Mouse (Mus musculus): Measurements from ENCODE around the gene Sae1. TPM values are rescaled to one million over a fixed set of nuclear protein-coding genes. Genes with fewer than 3 reads are reported as not detected.

The Sae1 gene
- polyA plus RNA-seq, 1 experiment = 169 TPM

DNA sequence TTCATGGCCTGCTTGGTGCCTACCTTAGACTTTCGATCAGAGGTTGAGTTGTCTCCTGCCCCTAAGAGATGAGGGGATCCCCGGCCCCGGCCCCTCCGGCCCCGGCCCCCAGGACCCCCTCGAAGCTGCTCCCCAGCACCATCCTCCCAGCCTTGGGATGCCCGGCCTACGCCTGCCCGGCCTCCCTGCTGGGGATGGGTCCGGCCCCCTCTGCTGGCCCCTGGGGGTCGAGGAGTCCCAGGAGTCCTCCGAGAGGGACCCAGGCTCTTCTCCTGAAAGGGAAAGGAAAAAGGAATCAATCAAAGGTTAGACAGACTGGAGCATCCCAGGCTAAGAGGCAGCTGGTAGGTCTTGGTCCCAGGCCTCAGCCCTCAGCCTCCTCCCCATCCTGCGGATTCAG is 105.3 kb downstream of the Sae1 start:
- H3ac ChIP-seq (ENCODE audit: control insufficient read depth, insufficient read length) = no peak overlapping the region
- no peak overlapping the region for H3K4me3 ChIP-seq
- H3K4me2 ChIP-seq (ENCODE audit: low read depth) = no peak overlapping the region
- H3K27me3 ChIP-seq (ENCODE audit: control insufficient read depth, insufficient read depth, insufficient read length) = no peaks in the 10 kb centered on the region
- no peak for TF ChIP-seq USF1 (IDR thresholded peaks at IDR 0.05; ENCODE audit: low read depth)
- no peak for TF ChIP-seq MAX (IDR thresholded peaks at IDR 0.05; ENCODE audit: low read depth)
- TF ChIP-seq POLR2AphosphoS2 (IDR thresholded peaks at IDR 0.05; ENCODE audit: insufficient read length, low read depth) = no peak
- no peak for TF ChIP-seq POLR2A (IDR thresholded peaks at IDR 0.05; ENCODE audit: insufficient read length, low read depth)
- no peak for TF ChIP-seq E2F4 (IDR thresholded peaks at IDR 0.05; ENCODE audit: insufficient read depth)
- no peak for TF ChIP-seq SRF (IDR thresholded peaks at IDR 0.05; ENCODE audit: control insufficient read depth, insufficient read length, low read depth)
- TF ChIP-seq MYOG (IDR thresholded peaks at IDR 0.05; ENCODE audit: control insufficient read depth in 1 of 3, insufficient read depth in 1 of 3, insufficient read length in 2 of 3, low read depth in 2 of 3) = no peak
- no peak for TF ChIP-seq TCF12 (IDR thresholded peaks at IDR 0.05; ENCODE audit: insufficient read depth, poor library complexity, severe bottlenecking)
- no peak for TF ChIP-seq REST (IDR thresholded peaks at IDR 0.05; ENCODE audit: insufficient read depth, insufficient read length)
- no peak for TF ChIP-seq MYOD1 (IDR thresholded peaks at IDR 0.05; ENCODE audit: control insufficient read depth in 1 of 3, insufficient read length in 2 of 3, low read depth in 2 of 3)
- TF ChIP-seq CEBPB (IDR thresholded peaks at IDR 0.05; ENCODE audit: insufficient read depth, poor library complexity, severe bottlenecking) = no peak
- no peak for TF ChIP-seq TCF3 (IDR thresholded peaks at IDR 0.05; ENCODE audit: insufficient read length, low read depth)
- H3K79me2 ChIP-seq (ENCODE audit: control insufficient read depth, insufficient read depth) = peaks cover 13% of the 10 kb centered on the region
- H3K36me3 ChIP-seq (ENCODE audit: control insufficient read depth, insufficient read depth) = peaks cover 14% of the 10 kb centered on the region

DNA sequence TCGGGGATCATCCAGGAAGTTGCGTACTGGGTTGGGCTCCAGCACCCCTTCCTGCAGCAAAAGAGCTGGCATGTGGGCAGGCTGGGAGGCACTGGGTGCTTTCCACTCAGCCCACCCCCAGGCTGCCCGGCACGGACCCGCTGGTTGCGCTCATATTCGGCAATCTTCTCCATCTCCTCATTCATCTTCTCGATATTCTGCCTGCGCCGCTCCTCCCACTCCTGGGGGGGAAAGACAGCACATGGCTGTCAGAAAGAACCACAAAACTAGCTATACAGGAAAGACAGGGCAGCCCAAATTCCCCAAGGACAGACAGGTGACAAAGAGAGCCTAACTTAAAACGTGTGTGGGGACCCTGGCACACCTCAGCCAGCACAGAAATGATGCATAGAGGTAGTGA is 106.9 kb downstream of the Sae1 start:
- Histone ChIP-seq H3K4me3 (no peak overlapping the region), H3K27me3 (ENCODE audit: control insufficient read depth, insufficient read depth, insufficient read length) (no peaks in the 10 kb centered on the region), H3K36me3 (ENCODE audit: control insufficient read depth, insufficient read depth) (peaks cover 19% of the 10 kb centered on the region), H3K4me2 (ENCODE audit: low read depth) (no peak overlapping the region), H3K79me2 (ENCODE audit: control insufficient read depth, insufficient read depth) (peaks cover 13% of the 10 kb centered on the region), H3ac (ENCODE audit: control insufficient read depth, insufficient read length) (no peak overlapping the region)
- TF ChIP-seq USF1 (IDR thresholded peaks at IDR 0.05; ENCODE audit: low read depth) = no peak
- TF ChIP-seq TCF12 (IDR thresholded peaks at IDR 0.05; ENCODE audit: insufficient read depth, poor library complexity, severe bottlenecking) = no peak
- TF ChIP-seq TCF3 (IDR thresholded peaks at IDR 0.05; ENCODE audit: insufficient read length, low read depth) = no peak
- TF ChIP-seq POLR2AphosphoS2 (IDR thresholded peaks at IDR 0.05; ENCODE audit: insufficient read length, low read depth) = no peak
- no peak for TF ChIP-seq CEBPB (IDR thresholded peaks at IDR 0.05; ENCODE audit: insufficient read depth, poor library complexity, severe bottlenecking)

DNA sequence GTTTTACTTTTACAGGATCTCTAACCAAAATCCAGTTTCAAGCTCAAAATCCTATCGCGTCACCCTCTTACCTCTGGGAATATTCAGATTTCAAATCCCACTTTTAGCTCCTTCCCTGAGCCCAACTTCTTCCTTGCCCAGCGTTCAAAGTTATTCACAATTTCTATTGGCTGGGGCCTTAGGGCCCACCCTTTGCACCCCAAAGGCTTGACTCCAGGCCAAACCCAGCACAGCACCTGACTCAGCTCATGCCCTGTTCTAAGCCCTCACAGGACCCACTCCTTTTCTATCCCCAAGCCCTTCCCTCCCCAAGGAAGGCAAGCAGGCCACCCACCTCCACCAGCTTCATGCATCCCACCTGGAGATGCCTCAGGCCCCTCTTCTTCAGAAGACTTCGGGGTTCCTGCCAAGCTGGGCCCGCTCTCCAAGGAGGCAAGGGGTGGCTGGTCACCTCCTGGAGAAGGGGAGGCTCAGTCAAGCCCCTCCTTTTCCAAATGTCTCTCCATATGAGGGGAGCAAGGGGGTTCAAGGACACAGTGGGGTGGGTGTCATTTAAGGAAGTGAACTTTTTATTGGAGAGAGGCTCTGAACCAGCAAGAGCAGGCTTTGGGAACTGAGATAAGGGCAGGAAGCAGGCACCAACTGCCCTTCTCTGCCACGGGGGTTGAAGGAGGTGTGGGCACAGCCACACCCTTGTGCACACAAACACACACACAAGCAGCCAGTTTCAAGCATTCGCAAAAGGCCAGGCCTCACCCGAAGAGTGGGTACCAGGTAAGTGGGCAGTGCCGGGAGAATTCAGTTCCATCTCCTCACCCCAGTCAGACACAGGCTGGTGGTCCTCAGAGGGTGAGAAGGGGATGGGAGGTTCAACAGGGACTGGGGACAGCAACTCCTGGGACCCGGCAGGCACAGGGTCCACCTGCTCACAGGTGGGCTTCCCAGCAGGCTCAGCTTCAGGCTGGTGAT is 112.4 kb downstream of the Sae1 start:
- Histone ChIP-seq H3ac (ENCODE audit: control insufficient read depth, insufficient read length) (no peak overlapping the region), H3K36me3 (ENCODE audit: control insufficient read depth, insufficient read depth) (peaks cover 8% of the 10 kb centered on the region), H3K4me2 (ENCODE audit: low read depth) (no peak overlapping the region), H3K4me3 (no peak overlapping the region), H3K79me2 (ENCODE audit: control insufficient read depth, insufficient read depth) (no peaks in the 10 kb centered on the region), H3K27me3 (ENCODE audit: control insufficient read depth, insufficient read depth, insufficient read length) (no peaks in the 10 kb centered on the region)
- TF ChIP-seq TCF12 (IDR thresholded peaks at IDR 0.05; ENCODE audit: insufficient read depth, poor library complexity, severe bottlenecking) (no peak), TCF3 (IDR thresholded peaks at IDR 0.05; ENCODE audit: insufficient read length, low read depth) (no peak), POLR2AphosphoS2 (IDR thresholded peaks at IDR 0.05; ENCODE audit: insufficient read length, low read depth) (no peak), SRF (IDR thresholded peaks at IDR 0.05; ENCODE audit: control insufficient read depth, insufficient read length, low read depth) (no peak), CEBPB (IDR thresholded peaks at IDR 0.05; ENCODE audit: insufficient read depth, poor library complexity, severe bottlenecking) (no peak)

DNA sequence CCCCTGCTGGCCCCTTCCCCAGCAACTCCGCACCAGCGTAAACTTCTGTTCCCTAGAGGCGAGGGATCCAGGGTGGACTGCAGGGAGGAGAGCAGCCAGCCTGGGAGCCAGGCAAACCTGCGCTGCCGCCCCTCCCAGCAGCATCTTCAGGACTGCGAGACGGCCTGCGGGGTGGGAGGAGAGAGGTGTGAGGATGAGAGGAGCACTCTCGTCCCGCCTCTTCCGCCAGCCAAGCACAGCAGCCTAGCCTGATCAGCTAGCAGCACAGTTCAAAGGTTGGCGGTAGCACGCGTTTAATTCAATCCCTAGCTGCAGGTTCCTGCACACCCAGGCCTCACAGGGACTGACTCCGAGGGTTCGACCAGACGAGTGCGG is 113.9 kb downstream of the Sae1 start:
- TF ChIP-seq POLR2AphosphoS2 (IDR thresholded peaks at IDR 0.05; ENCODE audit: insufficient read length, low read depth) (peak; percentile 2), E2F4 (IDR thresholded peaks at IDR 0.05; ENCODE audit: insufficient read depth) (no peak)
- H3K27me3 ChIP-seq (ENCODE audit: control insufficient read depth, insufficient read depth, insufficient read length) = no peaks in the 10 kb centered on the region
- H3K79me2 ChIP-seq (ENCODE audit: control insufficient read depth, insufficient read depth) = no peaks in the 10 kb centered on the region
- peak overlapping the region; percentile 18 for H3K4me3 ChIP-seq
- peak overlapping the region; percentile 58 for H3K4me2 ChIP-seq (ENCODE audit: low read depth)
- no peak overlapping the region for H3ac ChIP-seq (ENCODE audit: control insufficient read depth, insufficient read length)
- peaks cover 5% of the 10 kb centered on the region for H3K36me3 ChIP-seq (ENCODE audit: control insufficient read depth, insufficient read depth)

DNA sequence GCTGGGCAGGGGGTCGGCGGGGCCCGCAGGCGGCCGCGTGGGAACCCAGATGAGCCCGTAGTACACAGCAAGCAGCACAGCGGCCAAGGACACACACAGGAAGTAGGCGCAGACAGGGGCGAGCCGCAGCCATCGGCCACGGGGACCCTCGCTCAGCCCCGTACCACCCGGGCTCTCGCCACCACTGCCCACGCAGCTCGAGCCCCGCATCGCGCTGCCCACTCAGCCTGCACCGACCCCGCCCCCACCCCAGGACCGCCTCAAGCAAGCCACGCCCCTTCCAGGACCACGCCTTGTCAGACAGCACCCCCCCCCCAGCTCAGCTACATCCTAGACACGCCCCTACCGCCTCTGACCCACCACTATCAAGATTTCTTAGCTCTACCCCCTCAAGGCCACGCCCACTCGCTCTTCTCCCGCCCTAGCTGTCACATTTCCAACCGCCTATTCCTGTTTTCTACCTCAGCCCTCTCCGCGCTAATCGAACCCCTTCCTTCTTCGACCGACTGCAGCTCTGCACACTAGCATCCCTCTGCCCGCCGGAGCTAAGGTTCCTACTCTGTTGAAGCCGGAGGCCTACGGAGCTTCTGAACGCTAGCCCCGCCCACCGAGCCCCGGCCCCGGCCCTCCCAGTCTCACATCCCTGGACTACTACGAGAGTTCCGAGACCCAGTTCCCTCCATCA is 114.4 kb downstream of the Sae1 start, which contains the start of gene Inafm1:
Gene Inafm1, minus strand, starts transcription at position 537 of the 685 bp plus-strand sequence.
- no peaks in the 10 kb centered on the region for H3K79me2 ChIP-seq (ENCODE audit: control insufficient read depth, insufficient read depth)
- peak within 1 kb of the TSS; percentile 18 for H3K4me3 ChIP-seq
- H3K4me2 ChIP-seq (ENCODE audit: low read depth) = peak within 1 kb of the TSS; percentile 75
- no peaks in the 10 kb centered on the region for H3K27me3 ChIP-seq (ENCODE audit: control insufficient read depth, insufficient read depth, insufficient read length)
- no peak for TF ChIP-seq TCF12 (IDR thresholded peaks at IDR 0.05; ENCODE audit: insufficient read depth, poor library complexity, severe bottlenecking)
- no peak for TF ChIP-seq MYOG (IDR thresholded peaks at IDR 0.05; ENCODE audit: control insufficient read depth in 1 of 3, insufficient read depth in 1 of 3, insufficient read length in 2 of 3, low read depth in 2 of 3)
- TF ChIP-seq MYOD1 (IDR thresholded peaks at IDR 0.05; ENCODE audit: control insufficient read depth in 1 of 3, insufficient read length in 2 of 3, low read depth in 2 of 3) = peak in 1 of 3 experiments; percentile 19
- TF ChIP-seq POLR2A (IDR thresholded peaks at IDR 0.05; ENCODE audit: insufficient read length, low read depth) = peak; percentile 34
- TF ChIP-seq E2F4 (IDR thresholded peaks at IDR 0.05; ENCODE audit: insufficient read depth) = no peak
- no peak for TF ChIP-seq MAX (IDR thresholded peaks at IDR 0.05; ENCODE audit: low read depth)
- no peak for TF ChIP-seq SRF (IDR thresholded peaks at IDR 0.05; ENCODE audit: control insufficient read depth, insufficient read length, low read depth)
- TF ChIP-seq USF1 (IDR thresholded peaks at IDR 0.05; ENCODE audit: low read depth) = no peak
- TF ChIP-seq REST (IDR thresholded peaks at IDR 0.05; ENCODE audit: insufficient read depth, insufficient read length) = no peak
- TF ChIP-seq CEBPB (IDR thresholded peaks at IDR 0.05; ENCODE audit: insufficient read depth, poor library complexity, severe bottlenecking) = no peak
- peak; percentile 93 for TF ChIP-seq POLR2AphosphoS2 (IDR thresholded peaks at IDR 0.05; ENCODE audit: insufficient read length, low read depth)
- no peak for TF ChIP-seq TCF3 (IDR thresholded peaks at IDR 0.05; ENCODE audit: insufficient read length, low read depth)
- H3K36me3 ChIP-seq (ENCODE audit: control insufficient read depth, insufficient read depth) = peaks cover 5% of the 10 kb centered on the region
- peak within 1 kb of the TSS; percentile 21 for H3ac ChIP-seq (ENCODE audit: control insufficient read depth, insufficient read length)
